In the genomic region with DNA sequence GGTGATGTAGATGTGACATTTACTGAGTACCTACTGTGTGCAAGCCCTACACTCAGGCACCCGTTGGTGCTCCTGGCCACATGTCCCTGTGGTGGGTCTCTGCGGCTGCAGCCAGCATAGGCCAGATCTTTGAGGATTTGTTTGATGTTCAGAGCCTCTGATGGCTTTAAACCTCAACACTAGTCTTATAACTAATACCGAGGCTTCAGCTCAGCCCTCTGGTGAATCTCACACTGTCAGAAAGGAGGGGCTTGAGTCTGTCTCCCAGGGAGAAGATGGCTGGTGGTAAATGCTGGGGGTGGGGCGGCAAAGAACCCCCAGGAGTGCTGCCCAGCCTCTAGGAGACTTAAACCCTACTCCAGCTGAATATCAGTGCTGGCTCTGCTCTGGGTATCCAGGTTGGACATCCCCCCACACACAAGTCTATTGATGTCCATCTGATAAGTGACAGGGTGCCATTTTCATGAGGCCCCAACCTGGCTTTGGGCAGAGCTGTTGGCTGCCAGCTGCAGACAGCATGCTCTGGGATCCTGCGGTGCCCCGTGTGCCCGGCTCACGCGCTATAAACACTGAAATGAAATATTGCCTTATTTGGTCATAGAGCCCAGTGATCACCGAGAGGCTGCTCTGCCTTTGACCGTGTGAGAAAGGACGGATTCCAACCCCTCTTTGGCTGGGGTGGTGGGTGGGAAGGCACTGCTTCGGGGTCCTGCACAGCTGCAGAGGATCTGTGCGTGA, we compare ENCODE assay signal across 29 mouse cellular contexts. TPM values are rescaled to one million over a fixed set of nuclear protein-coding genes. Genes with fewer than 3 reads are reported as not detected.
DNase-seq lines count a peak whose midpoint lies in the region; ATAC-seq and TF ChIP-seq lines count a peak whose summit lies in the region.
"Had no signal": no experiment of that assay in that cellular context is flagged by ENCODE, and none has a peak within 500 bp of the region (broad histone marks: within the 10 kb centered on the region; RNA-seq: fewer than 3 reads in every experiment).

No protein-coding gene starts in this region.

- H3K27me3 ChIP-seq in forebrain, embryonic 10.5 days (ENCODE audit: poor library complexity, severe bottlenecking): peaks cover 19% of the 10 kb centered on the region
- no peaks in the 10 kb centered on the region for H3K27me3 ChIP-seq in forebrain, embryonic 16.5 days (replicated peaks; ENCODE audit: control insufficient read depth, insufficient read depth, low read length)
- H3K27me3 ChIP-seq in kidney, embryonic 16.5 days (ENCODE audit: insufficient read depth, low read length): 0 out of 2 replicates have a peak, but pooled peaks cover 3% of the 10 kb centered on the region
- H3K27me3 ChIP-seq in kidney, adult 2 months (replicated peaks; ENCODE audit: control insufficient read depth, insufficient read depth, low read length): no peaks in the 10 kb centered on the region
- H3K27me3 ChIP-seq in midbrain, embryonic 10.5 days (ENCODE audit: low read depth, poor library complexity, severe bottlenecking): no peaks in the 10 kb centered on the region
- no peaks in the 10 kb centered on the region for H3K27me3 ChIP-seq in midbrain, embryonic 15.5 days (replicated peaks)
- no peaks in the 10 kb centered on the region for H3K27me3 ChIP-seq in stomach, embryonic 16.5 days (ENCODE audit: control insufficient read depth, insufficient read depth, low read length)
- H3K27me3 ChIP-seq: forebrain, embryonic 15.5 days; limb, embryonic 13.5 days; neural tube, embryonic 12.5 days had no signal

- H3K27ac ChIP-seq in forebrain, embryonic 10.5 days: peak overlapping the region; percentile 62
- no peak overlapping the region for H3K27ac ChIP-seq in forebrain, embryonic 16.5 days (ENCODE audit: low read length)
- peak overlapping the region; percentile 13; the same call in 1 of the 2 replicates for H3K27ac ChIP-seq in kidney, embryonic 16.5 days (ENCODE audit: low read length)
- H3K27ac ChIP-seq in kidney, adult 2 months (ENCODE audit: insufficient read depth, low read depth, low read length): no peak overlapping the region
- peak overlapping the region; percentile 49 for H3K27ac ChIP-seq in midbrain, embryonic 10.5 days (replicated peaks)
- H3K27ac ChIP-seq in midbrain, embryonic 15.5 days: no peak overlapping the region
- H3K27ac ChIP-seq in stomach, embryonic 16.5 days (ENCODE audit: low read length): peak overlapping the region; percentile 64
- H3K27ac ChIP-seq: forebrain, embryonic 15.5 days; heart, adult 2 months; heart, embryonic 13.5 days; hindbrain, embryonic 12.5 days; layer of hippocampus, adult 2 months; left cerebral cortex, adult 2 months; limb, embryonic 13.5 days; macrophage; neural tube, embryonic 12.5 days had no signal

- H3K4me3 ChIP-seq in forebrain, embryonic 10.5 days: no peak overlapping the region
- H3K4me3 ChIP-seq in forebrain, embryonic 16.5 days (replicated peaks; ENCODE audit: low read length): no peak overlapping the region
- H3K4me3 ChIP-seq in kidney, embryonic 16.5 days (ENCODE audit: low read length): no peak overlapping the region
- no peak overlapping the region for H3K4me3 ChIP-seq in kidney, adult 2 months (ENCODE audit: insufficient read depth, low read depth, low read length)
- H3K4me3 ChIP-seq in midbrain, embryonic 10.5 days: no peak overlapping the region
- H3K4me3 ChIP-seq in midbrain, embryonic 15.5 days: no peak overlapping the region
- H3K4me3 ChIP-seq in stomach, embryonic 16.5 days (replicated peaks; ENCODE audit: low read length): no peak overlapping the region
- H3K4me3 ChIP-seq: forebrain, embryonic 15.5 days; heart, adult 2 months; heart, embryonic 13.5 days; hindbrain, embryonic 12.5 days; layer of hippocampus, adult 2 months; left cerebral cortex, adult 2 months; limb, embryonic 13.5 days; myocyte; neural tube, embryonic 12.5 days had no signal

- no peak for TF ChIP-seq CTCF in kidney, adult 2 months (conservative IDR thresholded peaks at IDR 0.05; ENCODE audit: insufficient read depth, insufficient read length, low read depth, low read length)

- H3K36me3 ChIP-seq in forebrain, embryonic 10.5 days (replicated peaks): no peaks in the 10 kb centered on the region
- no peaks in the 10 kb centered on the region for H3K36me3 ChIP-seq in forebrain, embryonic 16.5 days (ENCODE audit: control insufficient read depth, insufficient read depth)
- no peaks in the 10 kb centered on the region for H3K36me3 ChIP-seq in kidney, embryonic 16.5 days (ENCODE audit: insufficient read depth, low read length)
- H3K36me3 ChIP-seq in kidney, adult 2 months (ENCODE audit: control insufficient read depth, insufficient read depth, low read length): no peaks in the 10 kb centered on the region
- H3K36me3 ChIP-seq in midbrain, embryonic 10.5 days: no peaks in the 10 kb centered on the region
- no peaks in the 10 kb centered on the region for H3K36me3 ChIP-seq in midbrain, embryonic 15.5 days (replicated peaks)
- H3K36me3 ChIP-seq in stomach, embryonic 16.5 days (ENCODE audit: control insufficient read depth, insufficient read depth, low read length): no peaks in the 10 kb centered on the region
- H3K36me3 ChIP-seq: forebrain, embryonic 15.5 days; heart, embryonic 13.5 days; hindbrain, embryonic 12.5 days; limb, embryonic 13.5 days; neural tube, embryonic 12.5 days had no signal

- 85% methylated on average over 14 of the region's 14 CpGs for WGBS in forebrain, embryonic 10.5 days
- 82% methylated on average over 14 of the region's 14 CpGs for WGBS in forebrain, embryonic 16.5 days
- 55% methylated on average over 14 of the region's 14 CpGs for WGBS in kidney, embryonic 16.5 days
- 55% methylated on average over 14 of the region's 14 CpGs for WGBS in kidney, adult 2 months
- WGBS in midbrain, embryonic 10.5 days: 86% methylated on average over 14 of the region's 14 CpGs
- 80% methylated on average over 14 of the region's 14 CpGs for WGBS in midbrain, embryonic 15.5 days
- WGBS in stomach, embryonic 16.5 days: 39% methylated on average over 14 of the region's 14 CpGs

- H3K9ac ChIP-seq in forebrain, embryonic 16.5 days (replicated peaks; ENCODE audit: low read depth, low read length): no peak overlapping the region
- H3K9ac ChIP-seq in kidney, embryonic 16.5 days (replicated peaks; ENCODE audit: low read length): no peak overlapping the region
- H3K9ac ChIP-seq in midbrain, embryonic 15.5 days: no peak overlapping the region
- H3K9ac ChIP-seq in stomach, embryonic 16.5 days (ENCODE audit: low read length): peak overlapping the region; percentile 3; the same call in 1 of the 2 replicates
- H3K9ac ChIP-seq: forebrain, embryonic 15.5 days; heart, embryonic 13.5 days; hindbrain, embryonic 12.5 days; limb, embryonic 13.5 days; neural tube, embryonic 12.5 days had no signal

- ATAC-seq in forebrain, embryonic 16.5 days: no peak
- no peak for ATAC-seq in kidney, embryonic 16.5 days (ENCODE audit: low FRiP score, low TSS enrichment)
- ATAC-seq in midbrain, embryonic 15.5 days (replicated peaks): no peak
- ATAC-seq in stomach, embryonic 16.5 days (ENCODE audit: insufficient read depth, low FRiP score): peak; percentile 42
- ATAC-seq: activated CD4-positive, CD25-positive, alpha-beta regulatory T cell, adult 4 months; forebrain, embryonic 15.5 days; midbrain, embryonic 16.5 days had no signal

- DNase-seq in forebrain, embryonic 10.5 days (ENCODE audit: extremely low spot score, low spot score): no peak
- DNase-seq in kidney, adult 2 months: no peak
- DNase-seq in midbrain, embryonic 10.5 days (ENCODE audit: low spot score): no peak
- DNase-seq in thymus, postnatal 36 days: no peak
- DNase-seq: adrenal gland, adult 2 months; cerebellum, adult 8-10 months; cerebellum, postnatal 25 days; heart, adult 2 months; heart, postnatal 10 days; kidney, adult 9 months; kidney, postnatal 14 days; right cerebral cortex, postnatal 4 days; thymus, postnatal 14 days had no signal

- H3K9me3 ChIP-seq in forebrain, embryonic 10.5 days: no peaks in the 10 kb centered on the region
- H3K9me3 ChIP-seq in forebrain, embryonic 16.5 days (ENCODE audit: control insufficient read depth, low read length): no peaks in the 10 kb centered on the region
- no peaks in the 10 kb centered on the region for H3K9me3 ChIP-seq in kidney, embryonic 16.5 days (ENCODE audit: low read length)
- no peaks in the 10 kb centered on the region for H3K9me3 ChIP-seq in midbrain, embryonic 10.5 days (replicated peaks)
- H3K9me3 ChIP-seq in midbrain, embryonic 15.5 days: no peaks in the 10 kb centered on the region
- no peaks in the 10 kb centered on the region for H3K9me3 ChIP-seq in stomach, embryonic 16.5 days (replicated peaks; ENCODE audit: control insufficient read depth, low read length)
- H3K9me3 ChIP-seq: forebrain, embryonic 15.5 days; heart, embryonic 13.5 days; hindbrain, embryonic 12.5 days; limb, embryonic 13.5 days; neural tube, embryonic 12.5 days had no signal

- no peak overlapping the region for H3K4me2 ChIP-seq in forebrain, embryonic 16.5 days (ENCODE audit: low read length)
- H3K4me2 ChIP-seq in kidney, embryonic 16.5 days (replicated peaks; ENCODE audit: low read depth, low read length): no peak overlapping the region
- H3K4me2 ChIP-seq in midbrain, embryonic 15.5 days: no peak overlapping the region
- H3K4me2 ChIP-seq in stomach, embryonic 16.5 days (ENCODE audit: low read depth, low read length): no peak overlapping the region
- H3K4me2 ChIP-seq: forebrain, embryonic 15.5 days; heart, embryonic 13.5 days; hindbrain, embryonic 12.5 days; limb, embryonic 13.5 days; liver, embryonic 11.5 days; neural tube, embryonic 12.5 days had no signal

- peaks cover 21% of the 10 kb centered on the region for H3K4me1 ChIP-seq in forebrain, embryonic 10.5 days
- H3K4me1 ChIP-seq in forebrain, embryonic 16.5 days (replicated peaks; ENCODE audit: control insufficient read depth, insufficient read depth, low read length): peaks cover 3% of the 10 kb centered on the region; the same call in 1 of the 2 replicates
- peaks cover 11% of the 10 kb centered on the region for H3K4me1 ChIP-seq in kidney, embryonic 16.5 days (ENCODE audit: insufficient read depth, low read length)
- no peaks in the 10 kb centered on the region for H3K4me1 ChIP-seq in kidney, adult 2 months (ENCODE audit: control insufficient read depth, insufficient read depth, low read length)
- H3K4me1 ChIP-seq in midbrain, embryonic 10.5 days: 0 out of 2 replicates have a peak, but pooled peaks cover 8% of the 10 kb centered on the region
- H3K4me1 ChIP-seq in midbrain, embryonic 15.5 days: no peaks in the 10 kb centered on the region
- peaks cover 35% of the 10 kb centered on the region for H3K4me1 ChIP-seq in stomach, embryonic 16.5 days (ENCODE audit: control insufficient read depth, insufficient read depth, low read length)
- H3K4me1 ChIP-seq: forebrain, embryonic 15.5 days; hindbrain, embryonic 12.5 days; neural tube, embryonic 12.5 days had no signal

- no peak for TF ChIP-seq POLR2A in kidney, adult 2 months (IDR thresholded peaks at IDR 0.05; ENCODE audit: low read depth, low read length)

RNA-seq across cellular contexts. Expression of gene Ano1, which starts 1.3 kb away (rescaled TPM):
- 17.9 and 22.3 TPM in 2 replicates for polyA plus RNA-seq in forebrain, embryonic 10.5 days (2016; fragmentation: Nextera tagmentation; extraction: Ambion mirVana)
- polyA plus RNA-seq in forebrain, embryonic 16.5 days (2015; fragmentation: Nextera tagmentation; extraction: Ambion mirVana): 8.0 and 9.4 TPM in 2 replicates
- 53.6 and 56.5 TPM in 2 replicates for polyA plus RNA-seq in kidney, embryonic 16.5 days (2015; fragmentation: Nextera tagmentation; extraction: Ambion mirVana)
- polyA plus RNA-seq in kidney, adult 2 months (2012; rRNA removed): 10.0 and 14.7 TPM in 2 replicates
- polyA plus RNA-seq in midbrain, embryonic 10.5 days (2016; fragmentation: Nextera tagmentation; extraction: Ambion mirVana): 29.4 and 41.5 TPM in 2 replicates
- 11.7 and 13.0 TPM in 2 replicates for polyA plus RNA-seq in midbrain, embryonic 15.5 days (2015; fragmentation: Nextera tagmentation; extraction: Ambion mirVana)
- polyA plus RNA-seq in stomach, embryonic 16.5 days (2015; fragmentation: Nextera tagmentation; extraction: Ambion mirVana): 60.9 and 70.2 TPM in 2 replicates
- polyA plus RNA-seq: macrophage had no signal

Comparison
In these comparisons a context has a peak if more than half of its experiments do, and no peak if none do; other contexts are left out.
1. H3K27ac ChIP-seq: peak in forebrain, embryonic 10.5 days (single experiment), kidney, embryonic 16.5 days (single experiment), midbrain, embryonic 10.5 days (single experiment) and stomach, embryonic 16.5 days (single experiment); none in forebrain, embryonic 16.5 days (single experiment), kidney, adult 2 months (single experiment) and midbrain, embryonic 15.5 days (single experiment).